Mouse (Mus musculus): Measurements from ENCODE around the gene Slc16a8. TPM values are rescaled to one million over a fixed set of nuclear protein-coding genes. Genes with fewer than 3 reads are reported as not detected.

Gene Slc16a8
- 0.25 and 0.50 TPM in 2 replicates for polyA plus RNA-seq (2016; fragmentation: Nextera tagmentation; extraction: Ambion mirVana)

DNA sequence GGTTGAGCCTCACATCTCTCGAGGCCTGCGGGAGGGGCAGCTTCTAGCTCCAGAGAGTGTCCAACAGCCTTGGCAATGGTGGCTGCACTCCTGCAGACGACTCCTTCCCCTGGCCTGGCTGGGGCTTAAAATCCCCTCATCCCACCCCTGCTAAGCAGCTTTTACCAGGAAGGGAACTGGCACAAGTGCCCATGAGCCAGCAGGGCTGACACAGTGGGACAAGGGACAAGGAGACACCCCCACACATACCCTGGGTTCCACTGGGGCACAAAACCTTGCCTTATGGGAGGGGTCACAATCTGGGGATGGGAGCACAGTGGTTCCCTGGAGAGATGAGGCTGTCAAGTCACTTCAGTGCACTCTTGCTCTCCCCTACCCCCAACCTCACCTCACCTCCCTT is at the start of gene Slc16a8:
Gene Slc16a8, minus strand, starts transcription at position 101 of the 400 bp plus-strand sequence.
- no peaks in the 10 kb centered on the region for H3K9me3 ChIP-seq
- no peak within 1 kb of the TSS for H3K9ac ChIP-seq
- WGBS = 27% methylated on average over 3 of the region's 3 CpGs
- H3K4me2 ChIP-seq (replicated peaks) = no peak within 1 kb of the TSS
- no peak within 1 kb of the TSS for H3K27ac ChIP-seq
- no peak for ATAC-seq (ENCODE audit: insufficient number of reproducible peaks, insufficient read depth, low FRiP score, low TSS enrichment)
- no peak within 1 kb of the TSS for H3K4me3 ChIP-seq
- H3K27me3 ChIP-seq = peaks cover 60% of the 10 kb centered on the region
- H3K4me1 ChIP-seq = peaks cover 27% of the 10 kb centered on the region
- H3K36me3 ChIP-seq = no peaks in the 10 kb centered on the region

DNA sequence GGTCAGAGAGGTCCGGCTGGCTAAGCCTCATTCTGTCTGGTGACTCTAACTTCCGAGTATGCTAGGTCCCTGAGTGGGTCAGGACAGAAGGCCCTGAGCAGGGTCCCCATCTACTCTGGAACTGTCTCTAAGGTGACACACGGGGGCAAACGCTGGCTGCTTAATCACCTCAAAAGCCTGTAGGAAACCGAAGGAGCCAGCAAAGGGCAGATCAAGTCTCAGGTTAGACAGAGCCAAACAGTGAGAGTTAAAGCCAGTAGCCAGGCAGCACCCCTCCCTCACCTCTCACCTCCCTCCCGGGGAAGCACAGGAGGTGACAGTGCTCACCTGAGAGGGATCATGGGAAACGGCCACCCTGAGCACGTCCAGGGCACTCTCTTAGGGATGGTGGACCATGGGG is 49.2 kb upstream of the Slc16a8 start:
- no peak overlapping the region for H3K4me3 ChIP-seq
- no peaks in the 10 kb centered on the region for H3K4me1 ChIP-seq
- WGBS = 79% methylated on average over 8 of the region's 8 CpGs
- no peak overlapping the region for H3K9ac ChIP-seq
- ATAC-seq (ENCODE audit: insufficient number of reproducible peaks, insufficient read depth, low FRiP score, low TSS enrichment) = no peak
- H3K27ac ChIP-seq = no peak overlapping the region
- no peaks in the 10 kb centered on the region for H3K27me3 ChIP-seq
- no peak overlapping the region for H3K4me2 ChIP-seq (replicated peaks)
- H3K9me3 ChIP-seq = no peaks in the 10 kb centered on the region
- H3K36me3 ChIP-seq = peaks cover 11% of the 10 kb centered on the region

DNA sequence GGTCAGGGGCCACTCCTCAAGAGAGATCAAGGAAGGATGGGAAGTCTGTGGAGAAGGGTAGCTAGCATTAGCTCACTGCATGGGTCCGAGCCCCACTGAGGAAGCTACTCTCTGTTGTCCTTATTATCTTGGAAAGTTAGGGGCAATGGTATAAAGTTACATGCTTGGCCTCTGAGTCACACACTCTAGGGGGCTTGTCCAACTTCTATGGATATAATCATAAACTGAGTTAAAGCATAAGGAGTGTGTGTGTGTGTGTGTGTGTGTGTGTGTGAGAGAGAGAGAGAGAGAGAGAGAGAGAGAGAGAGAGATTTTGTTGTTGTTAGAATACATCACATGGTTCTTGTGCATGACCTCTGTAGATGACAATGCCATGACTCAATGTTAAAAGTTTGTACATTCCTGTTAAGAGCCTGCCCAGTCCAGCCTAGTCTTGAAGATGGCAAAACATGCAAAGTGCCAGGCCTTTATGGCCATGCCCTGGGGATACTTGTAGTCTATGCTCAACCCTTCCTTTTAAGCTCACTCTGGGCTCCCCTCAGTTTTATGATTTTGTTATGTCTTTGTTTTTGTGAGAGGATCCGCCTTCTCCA is 45.1 kb upstream of the Slc16a8 start:
- no peak for ATAC-seq (ENCODE audit: insufficient number of reproducible peaks, insufficient read depth, low FRiP score, low TSS enrichment)
- no peaks in the 10 kb centered on the region for H3K9me3 ChIP-seq
- no peak overlapping the region for H3K27ac ChIP-seq
- no peak overlapping the region for H3K4me2 ChIP-seq (replicated peaks)
- H3K9ac ChIP-seq = no peak overlapping the region
- WGBS = 68% methylated on average over 2 of the region's 2 CpGs
- H3K36me3 ChIP-seq = no peaks in the 10 kb centered on the region
- no peak overlapping the region for H3K4me3 ChIP-seq
- no peaks in the 10 kb centered on the region for H3K4me1 ChIP-seq
- no peaks in the 10 kb centered on the region for H3K27me3 ChIP-seq

DNA sequence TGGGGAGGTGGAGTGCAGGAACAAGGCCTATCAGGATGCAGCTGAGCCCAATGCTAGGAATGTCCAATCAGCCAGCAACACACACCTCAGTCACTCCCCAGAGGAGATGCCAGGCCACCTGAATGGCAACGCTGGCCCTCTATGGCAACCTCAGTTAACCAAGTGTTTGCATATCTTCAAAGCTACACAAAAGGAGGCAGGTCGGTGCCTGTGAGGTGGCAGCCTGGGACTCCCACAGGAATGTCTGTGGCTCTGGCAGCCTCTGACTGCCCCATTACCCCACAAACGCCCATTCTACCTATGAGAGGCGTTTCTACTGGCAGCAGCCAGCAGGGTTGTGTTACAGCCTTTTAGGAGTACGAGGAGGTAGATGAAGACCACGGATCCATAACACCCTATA is 44.0 kb upstream of the Slc16a8 start:
- 90% methylated on average over 6 of the region's 6 CpGs for WGBS
- no peak overlapping the region for H3K4me3 ChIP-seq
- H3K36me3 ChIP-seq = no peaks in the 10 kb centered on the region
- H3K27ac ChIP-seq = no peak overlapping the region
- no peak overlapping the region for H3K9ac ChIP-seq
- no peaks in the 10 kb centered on the region for H3K9me3 ChIP-seq
- H3K4me1 ChIP-seq = no peaks in the 10 kb centered on the region
- no peaks in the 10 kb centered on the region for H3K27me3 ChIP-seq
- H3K4me2 ChIP-seq (replicated peaks) = no peak overlapping the region
- ATAC-seq (ENCODE audit: insufficient number of reproducible peaks, insufficient read depth, low FRiP score, low TSS enrichment) = no peak

DNA sequence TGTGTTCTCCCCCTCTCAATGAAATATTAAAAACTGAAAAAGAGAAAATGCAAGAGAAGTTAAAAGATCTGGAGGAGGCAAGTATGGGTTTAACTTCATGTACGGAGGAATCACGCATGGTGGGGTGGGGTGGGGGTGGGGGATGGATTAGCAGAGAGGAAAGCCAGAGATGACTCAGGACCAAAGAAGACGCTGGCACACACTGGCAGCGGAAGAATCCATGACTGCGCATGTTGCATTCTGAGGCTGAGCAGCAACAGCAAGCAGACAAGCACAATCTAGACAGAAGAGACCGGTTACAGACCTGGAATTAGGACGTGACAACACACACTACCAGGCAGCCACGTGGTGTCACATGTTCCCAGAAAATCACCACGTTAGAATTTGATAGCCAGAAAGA is 38.2 kb upstream of the Slc16a8 start:
- no peaks in the 10 kb centered on the region for H3K9me3 ChIP-seq
- no peaks in the 10 kb centered on the region for H3K4me1 ChIP-seq
- H3K4me2 ChIP-seq (replicated peaks) = no peak overlapping the region
- no peak overlapping the region for H3K27ac ChIP-seq
- no peak for ATAC-seq (ENCODE audit: insufficient number of reproducible peaks, insufficient read depth, low FRiP score, low TSS enrichment)
- WGBS = 87% methylated on average over 9 of the region's 9 CpGs
- no peaks in the 10 kb centered on the region for H3K27me3 ChIP-seq
- no peak overlapping the region for H3K4me3 ChIP-seq
- H3K9ac ChIP-seq = no peak overlapping the region
- no peaks in the 10 kb centered on the region for H3K36me3 ChIP-seq

DNA sequence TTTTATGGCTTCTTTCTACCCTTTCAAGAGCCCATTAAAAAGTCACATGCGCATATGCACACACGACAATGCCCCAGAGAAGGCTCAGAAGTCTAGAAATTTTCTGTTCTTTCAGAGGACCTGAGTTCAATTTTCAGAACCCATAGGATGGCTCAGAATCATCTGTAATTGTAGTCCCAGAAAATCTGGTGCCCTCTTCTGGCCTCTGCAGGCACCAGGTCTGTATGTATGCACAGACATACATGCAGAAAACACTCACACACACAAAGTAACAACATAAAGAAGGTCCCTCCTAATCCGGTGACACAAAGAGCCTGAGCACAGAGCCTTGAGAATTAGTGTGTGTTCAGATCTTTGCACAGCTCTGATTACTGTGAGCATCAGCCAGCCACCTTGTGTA is 35.8 kb upstream of the Slc16a8 start:
- H3K4me2 ChIP-seq (replicated peaks) = no peak overlapping the region
- H3K4me3 ChIP-seq = no peak overlapping the region
- no peak overlapping the region for H3K27ac ChIP-seq
- no peaks in the 10 kb centered on the region for H3K9me3 ChIP-seq
- H3K4me1 ChIP-seq = no peaks in the 10 kb centered on the region
- no peak for ATAC-seq (ENCODE audit: insufficient number of reproducible peaks, insufficient read depth, low FRiP score, low TSS enrichment)
- H3K36me3 ChIP-seq = 0 out of 2 replicates have a peak, but pooled peaks cover 4% of the 10 kb centered on the region
- H3K27me3 ChIP-seq = no peaks in the 10 kb centered on the region
- 94% methylated on average over 3 of the region's 3 CpGs for WGBS
- no peak overlapping the region for H3K9ac ChIP-seq

GRCm38 (mm10) chr15:79289441-79289840 is 34.9 kb upstream of the Slc16a8 start:
- Histone ChIP-seq H3K4me3 (no peak overlapping the region), H3K4me1 (no peaks in the 10 kb centered on the region), H3K9me3 (no peaks in the 10 kb centered on the region), H3K27me3 (no peaks in the 10 kb centered on the region), H3K27ac (no peak overlapping the region), H3K4me2 (replicated peaks) (no peak overlapping the region), H3K36me3 (0 out of 2 replicates have a peak, but pooled peaks cover 4% of the 10 kb centered on the region), H3K9ac (no peak overlapping the region)
- WGBS = 86% methylated on average over 12 of the region's 12 CpGs
- ATAC-seq (ENCODE audit: insufficient number of reproducible peaks, insufficient read depth, low FRiP score, low TSS enrichment) = no peak

DNA sequence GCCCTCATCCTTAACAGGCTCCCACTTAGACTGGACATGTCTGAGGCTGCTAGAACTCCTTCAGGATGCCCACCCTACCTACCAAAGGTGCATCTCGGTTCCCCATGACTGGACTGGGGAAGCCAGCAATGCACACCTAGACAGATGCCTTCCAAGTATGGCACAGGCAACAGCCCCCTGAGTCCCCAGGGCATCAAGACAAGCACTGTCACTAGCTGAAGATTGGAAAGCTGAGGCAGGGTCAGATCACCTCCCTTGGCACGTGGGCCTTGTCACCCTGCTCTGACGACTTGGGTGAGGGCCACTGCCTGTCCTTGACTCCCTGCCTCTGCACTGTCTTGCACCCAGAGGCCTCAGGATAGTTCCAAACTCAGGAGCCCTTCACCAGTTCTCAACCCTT is 33.8 kb upstream of the Slc16a8 start:
- Histone ChIP-seq H3K4me3 (no peak overlapping the region), H3K27ac (no peak overlapping the region), H3K9ac (no peak overlapping the region), H3K9me3 (no peaks in the 10 kb centered on the region), H3K4me1 (no peaks in the 10 kb centered on the region), H3K4me2 (replicated peaks) (no peak overlapping the region), H3K36me3 (0 out of 2 replicates have a peak, but pooled peaks cover 4% of the 10 kb centered on the region), H3K27me3 (no peaks in the 10 kb centered on the region)
- 90% methylated on average over 3 of the region's 3 CpGs for WGBS
- no peak for ATAC-seq (ENCODE audit: insufficient number of reproducible peaks, insufficient read depth, low FRiP score, low TSS enrichment)

- Histone ChIP-seq H3K9ac (no peak overlapping the region), H3K27me3 (no peaks in the 10 kb centered on the region), H3K9me3 (no peaks in the 10 kb centered on the region), H3K4me1 (no peaks in the 10 kb centered on the region), H3K27ac (no peak overlapping the region), H3K4me2 (replicated peaks) (no peak overlapping the region), H3K36me3 (0 out of 2 replicates have a peak, but pooled peaks cover 4% of the 10 kb centered on the region), H3K4me3 (no peak overlapping the region)
- WGBS = 88% methylated on average over 7 of the region's 7 CpGs
- no peak for ATAC-seq (ENCODE audit: insufficient number of reproducible peaks, insufficient read depth, low FRiP score, low TSS enrichment)
Measured at GRCm38 (mm10) chr15:79287091-79287490, 32.5 kb upstream of the Slc16a8 start.

GRCm38 (mm10) chr15:79286141-79286540 is 31.6 kb upstream of the Slc16a8 start:
- Histone ChIP-seq H3K36me3 (0 out of 2 replicates have a peak, but pooled peaks cover 4% of the 10 kb centered on the region), H3K27me3 (no peaks in the 10 kb centered on the region), H3K4me3 (no peak overlapping the region), H3K4me2 (replicated peaks) (no peak overlapping the region), H3K9me3 (no peaks in the 10 kb centered on the region), H3K9ac (no peak overlapping the region), H3K4me1 (peaks cover 3% of the 10 kb centered on the region; the same call in 1 of the 2 replicates), H3K27ac (no peak overlapping the region)
- 91% methylated on average over 7 of the region's 7 CpGs for WGBS
- no peak for ATAC-seq (ENCODE audit: insufficient number of reproducible peaks, insufficient read depth, low FRiP score, low TSS enrichment)

- H3K27me3 ChIP-seq = no peaks in the 10 kb centered on the region
- no peaks in the 10 kb centered on the region for H3K9me3 ChIP-seq
- no peak within 1 kb of the TSS for H3K27ac ChIP-seq
- peaks cover 3% of the 10 kb centered on the region; the same call in 1 of the 2 replicates for H3K4me1 ChIP-seq
- 55% methylated on average over 10 of the region's 10 CpGs for WGBS
- H3K4me2 ChIP-seq (replicated peaks) = no peak within 1 kb of the TSS
- no peak within 1 kb of the TSS for H3K4me3 ChIP-seq
- H3K9ac ChIP-seq = no peak within 1 kb of the TSS
- 0 out of 2 replicates have a peak, but pooled peaks cover 4% of the 10 kb centered on the region for H3K36me3 ChIP-seq
- ATAC-seq (ENCODE audit: insufficient number of reproducible peaks, insufficient read depth, low FRiP score, low TSS enrichment) = no peak
Measured at GRCm38 (mm10) chr15:79285399-79285798, 30.8 kb upstream of the Slc16a8 start, which contains the start of gene Baiap2l2. Baiap2l2 (minus strand) TSS chr15:79285537.

GRCm38 (mm10) chr15:79283371-79283770 is 28.8 kb upstream of the Slc16a8 start:
- 0 out of 2 replicates have a peak, but pooled peaks cover 4% of the 10 kb centered on the region for H3K36me3 ChIP-seq
- no peak overlapping the region for H3K27ac ChIP-seq
- H3K4me2 ChIP-seq (replicated peaks) = no peak overlapping the region
- H3K9ac ChIP-seq = no peak overlapping the region
- H3K27me3 ChIP-seq = no peaks in the 10 kb centered on the region
- WGBS = 80% methylated on average over 4 of the region's 4 CpGs
- no peak overlapping the region for H3K4me3 ChIP-seq
- ATAC-seq (ENCODE audit: insufficient number of reproducible peaks, insufficient read depth, low FRiP score, low TSS enrichment) = no peak
- H3K4me1 ChIP-seq = peaks cover 3% of the 10 kb centered on the region; the same call in 1 of the 2 replicates
- no peaks in the 10 kb centered on the region for H3K9me3 ChIP-seq
